Mouse (Mus musculus): ENCODE data around the gene Angptl1.

Gene Angptl1

DNA sequence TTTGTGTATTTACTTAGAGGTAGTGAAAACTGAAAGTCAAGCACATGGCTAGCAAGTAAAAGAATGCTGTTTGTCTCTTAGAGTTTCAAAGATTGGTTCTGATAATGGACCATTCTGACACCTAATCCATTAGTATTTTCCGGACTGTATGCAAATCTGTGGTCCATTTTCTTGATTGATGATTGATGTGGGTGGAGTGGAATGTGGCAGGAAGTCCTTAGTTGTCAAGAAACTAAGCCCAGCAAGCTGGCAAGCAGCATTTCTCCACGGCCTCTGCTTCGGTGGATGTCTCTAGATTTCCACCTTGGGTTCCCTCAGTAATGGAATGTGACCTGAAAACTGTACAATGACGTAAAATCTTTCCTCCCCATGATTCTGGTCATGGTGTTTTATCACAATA lies 32.3 kb downstream of the Angptl1 start:
- no peak for DNase-seq (ENCODE audit: low spot score)

- no peak for DNase-seq (ENCODE audit: low spot score)
These were observed 46.4 kb downstream of the Angptl1 start for GRCm38 (mm10) chr1:156884782-156885181.

DNA sequence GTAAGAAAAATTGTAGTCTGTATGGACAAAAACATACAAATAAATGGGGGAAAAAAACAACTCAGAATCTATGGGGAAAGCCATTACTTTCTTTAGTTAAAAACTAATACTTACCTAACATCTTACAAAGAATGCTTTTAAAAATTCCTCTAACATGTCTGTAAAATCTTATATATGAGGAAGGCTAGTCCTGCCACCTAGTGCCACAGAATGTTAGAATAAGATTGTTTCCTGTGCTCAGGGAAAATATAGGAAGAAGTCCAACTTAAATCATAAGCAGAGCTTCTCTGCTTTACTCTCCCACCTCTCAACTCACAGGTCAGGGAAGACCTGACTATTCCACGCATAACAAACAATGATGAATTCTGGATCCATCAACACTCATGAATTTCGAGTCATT lies 47.5 kb downstream of the Angptl1 start:
- no peak for DNase-seq (ENCODE audit: low spot score)

DNA sequence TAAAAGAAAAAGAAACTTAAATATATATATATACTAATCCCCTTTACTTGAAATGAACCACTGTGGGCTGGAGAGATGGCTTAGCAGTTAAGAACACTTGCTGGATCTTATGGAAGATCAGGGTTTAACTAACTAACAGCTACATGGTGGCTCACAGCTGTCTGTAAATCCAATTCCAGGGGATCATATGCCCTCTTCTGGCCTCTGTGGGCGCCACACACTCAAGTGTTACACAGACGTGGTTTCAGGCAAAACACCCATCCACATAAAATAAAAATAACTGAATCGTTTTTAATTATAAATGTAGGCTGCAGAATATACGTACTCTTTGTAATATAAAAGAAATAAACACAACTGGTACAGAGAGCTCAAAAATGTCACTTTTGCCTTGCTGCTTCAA lies 50.5 kb downstream of the Angptl1 start:
- DNase-seq (ENCODE audit: low spot score) = no peak

DNA sequence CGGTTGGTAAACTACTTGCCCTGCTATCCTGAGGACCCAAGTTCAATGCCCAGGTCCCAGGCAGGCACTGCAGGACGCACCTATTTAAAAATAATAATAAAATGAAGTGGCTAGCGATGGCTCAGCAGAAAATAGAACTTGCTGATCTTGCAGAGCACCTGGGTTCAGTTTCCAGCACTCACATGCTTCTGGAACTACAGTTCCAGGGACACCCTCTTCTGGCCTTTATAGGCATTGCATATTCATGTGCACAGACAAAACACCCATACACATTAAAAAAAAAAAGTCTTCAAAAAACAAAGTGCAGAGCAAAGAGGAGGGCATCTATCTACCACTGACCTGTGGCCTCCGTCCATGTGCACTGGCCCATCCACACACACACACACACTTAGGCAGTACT lies 53.2 kb downstream of the Angptl1 start:
- no peak for DNase-seq (ENCODE audit: low spot score)

DNA sequence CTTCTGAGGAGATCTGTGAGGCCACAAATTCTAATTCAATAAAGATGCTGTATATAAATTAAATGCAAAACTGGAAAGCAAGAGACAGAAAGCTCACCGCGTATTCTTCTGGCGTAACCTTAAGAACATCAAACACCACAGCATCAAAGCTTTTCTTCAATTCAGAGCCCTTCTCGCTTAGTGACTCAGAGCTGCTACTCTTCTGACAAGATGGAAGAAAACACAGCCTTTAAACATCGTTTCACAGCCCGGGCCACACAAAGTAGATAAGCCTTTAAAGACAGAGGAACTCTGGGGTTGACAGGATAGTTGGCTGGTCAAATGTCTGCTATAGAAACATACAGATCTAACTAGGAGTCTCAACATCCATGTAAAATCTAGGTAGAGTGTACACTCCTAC lies 63.3 kb downstream of the Angptl1 start:
- no peak for DNase-seq (ENCODE audit: low spot score)

DNA sequence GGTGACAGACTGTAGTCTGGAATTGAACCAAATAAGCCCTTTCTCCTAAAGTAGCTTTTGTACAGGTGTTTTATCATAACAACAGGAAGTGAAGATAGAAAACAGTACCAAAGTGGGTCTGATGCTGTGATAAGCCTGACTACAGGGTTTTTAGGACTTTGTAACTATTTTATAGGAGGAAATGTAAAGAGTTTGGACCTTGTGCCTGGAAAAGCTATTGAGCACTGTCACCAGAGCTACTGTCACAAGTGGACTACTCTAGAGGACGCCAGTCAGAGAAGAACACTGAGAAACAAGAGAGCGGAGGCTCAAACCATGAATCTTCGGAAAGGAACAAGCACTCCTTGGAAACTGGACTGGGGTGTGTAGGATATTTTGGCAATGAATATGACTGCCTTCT lies 65.5 kb downstream of the Angptl1 start:
- DNase-seq (ENCODE audit: low spot score) = no peak

DNA sequence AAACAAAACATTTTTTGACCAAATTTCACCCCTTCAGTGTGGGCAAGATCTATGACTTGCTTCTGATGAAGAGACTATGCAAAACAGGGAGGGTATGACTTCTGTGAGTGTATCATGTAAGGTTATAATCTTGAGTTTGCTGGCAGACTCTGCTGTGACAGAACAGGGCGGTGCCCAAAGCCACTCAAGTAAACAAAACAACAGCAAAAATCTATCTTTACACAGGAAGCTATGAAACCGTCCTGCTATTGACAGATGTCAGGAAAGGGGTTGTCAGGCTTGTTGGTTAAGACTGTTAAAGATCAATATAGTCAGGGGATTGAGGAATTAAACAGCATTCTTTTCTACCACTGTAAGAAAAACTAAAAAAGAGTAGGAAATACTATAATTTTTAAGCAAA lies 67.3 kb downstream of the Angptl1 start:
- DNase-seq (ENCODE audit: low spot score) = no peak

GRCm38 (mm10) chr1:156909265-156909664 lies 70.9 kb downstream of the Angptl1 start:
- DNase-seq (ENCODE audit: low spot score) = no peak

DNA sequence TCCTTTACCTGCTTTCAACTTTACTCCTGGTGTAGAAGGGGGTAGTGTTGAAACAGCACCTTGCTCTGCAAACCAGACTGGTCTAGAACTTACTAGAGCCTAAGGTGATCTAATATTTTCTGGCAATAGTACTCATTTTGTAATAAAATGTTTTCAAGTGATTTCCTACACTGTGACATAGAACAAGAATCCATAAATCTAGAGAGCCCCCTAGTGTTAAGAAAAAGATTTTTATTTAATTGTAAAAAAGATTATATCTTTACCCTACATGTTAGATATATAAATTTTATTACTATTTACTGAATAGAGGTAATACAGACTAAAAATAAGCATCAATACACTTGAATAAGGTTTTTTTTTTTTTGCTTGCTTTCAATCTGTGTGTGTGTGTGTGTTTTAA lies 71.5 kb downstream of the Angptl1 start:
- DNase-seq (ENCODE audit: low spot score) = no peak
